Mouse (Mus musculus) cerebellum, postnatal 14 days (tissue): ENCODE data around the gene Efl1.

ENCODE experiments used
- DNase-seq, 2 experiments: peaks; one replicate each; pipeline ENCODE4 v3.0.0; 2021; ENCODE audit warnings: mixed read lengths in 2 of 2

The Efl1 gene

DNA sequence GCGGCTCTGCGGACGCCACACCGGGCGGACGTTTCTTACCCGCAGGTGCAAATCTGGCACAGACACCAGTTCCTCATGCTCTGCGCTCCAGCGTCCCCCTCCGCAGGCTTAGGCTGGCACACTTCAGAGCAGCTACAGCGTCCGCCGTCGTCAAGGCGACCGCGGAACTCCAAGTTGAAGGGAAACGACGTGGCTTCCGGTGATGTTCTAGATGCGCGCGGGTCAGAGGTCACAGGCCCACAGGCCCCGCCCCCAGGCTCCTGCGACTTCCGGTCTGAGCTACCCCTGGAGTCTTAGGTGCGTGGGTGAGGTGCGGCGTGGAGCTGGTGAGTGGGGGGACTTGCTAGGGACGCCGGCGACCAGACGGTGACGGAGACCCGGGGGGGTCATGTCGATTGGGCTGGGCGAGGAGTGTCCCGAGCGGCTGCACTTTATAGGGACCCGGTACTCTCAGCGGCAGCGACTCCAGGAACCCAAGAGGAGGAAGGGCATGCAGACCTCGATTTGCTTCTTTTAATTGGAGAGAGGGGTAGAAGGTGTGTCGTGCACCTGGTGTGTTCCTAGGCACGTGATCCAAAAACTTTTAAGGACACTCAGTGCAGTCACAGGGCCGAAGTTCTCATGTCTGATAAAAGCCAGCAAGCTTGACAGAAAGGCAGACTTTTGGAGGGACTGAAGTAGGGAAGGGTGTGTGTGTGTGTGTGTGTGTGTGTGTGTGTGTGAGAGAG is at the start of gene Efl1, which contains the start of gene Saxo2:
TSS of gene Efl1 (plus strand) at position 262 of the 728 bp plus-strand sequence.
TSS of gene Saxo2 (minus strand) at position 176 of the 728 bp plus-strand sequence.
- peak; percentile 98 to 99 for DNase-seq

DNA sequence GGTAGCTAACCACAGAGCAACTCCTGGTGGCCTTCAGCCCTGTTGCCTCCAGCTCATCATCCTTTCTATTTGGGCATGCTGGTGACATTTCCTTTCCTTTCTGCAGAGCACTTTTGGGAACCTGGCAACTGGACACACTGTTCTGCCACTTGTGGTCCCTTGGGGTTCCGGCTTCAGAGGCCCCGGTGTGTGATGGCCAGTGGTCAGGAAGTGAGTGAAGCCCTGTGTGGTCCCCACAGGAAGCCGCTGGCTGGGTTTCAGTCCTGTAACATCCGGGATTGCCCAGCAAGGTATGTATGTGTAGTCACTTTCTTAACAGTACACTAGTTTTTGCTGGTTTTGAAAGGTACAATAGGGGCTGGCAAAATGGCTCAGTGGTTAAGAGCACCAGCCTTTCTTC is 46.4 kb upstream of the Efl1 start:
- no peak for DNase-seq

DNA sequence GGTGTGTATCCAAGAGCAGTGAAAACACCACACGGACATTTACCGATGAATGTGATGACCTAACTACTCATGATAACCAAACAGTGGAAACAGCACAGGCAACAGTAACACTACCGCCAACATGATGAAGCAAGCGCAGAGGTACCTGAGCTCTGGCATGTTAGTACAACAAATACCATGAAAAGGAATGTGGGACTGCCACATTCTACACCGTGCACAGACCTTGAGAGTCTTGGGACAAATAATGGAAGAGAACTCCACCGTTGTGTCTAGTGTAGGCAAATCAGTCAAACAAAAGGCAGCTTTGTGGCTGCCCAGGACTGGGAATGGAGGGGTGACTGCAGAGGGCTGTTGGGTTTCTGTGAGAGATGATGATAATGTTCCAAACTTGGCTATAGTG is 43.0 kb upstream of the Efl1 start:
- DNase-seq: no peak

GRCm38 (mm10) chr7:82609629-82610028 is 38.8 kb upstream of the Efl1 start:
- peak; percentile 38 to 51 for DNase-seq

DNA sequence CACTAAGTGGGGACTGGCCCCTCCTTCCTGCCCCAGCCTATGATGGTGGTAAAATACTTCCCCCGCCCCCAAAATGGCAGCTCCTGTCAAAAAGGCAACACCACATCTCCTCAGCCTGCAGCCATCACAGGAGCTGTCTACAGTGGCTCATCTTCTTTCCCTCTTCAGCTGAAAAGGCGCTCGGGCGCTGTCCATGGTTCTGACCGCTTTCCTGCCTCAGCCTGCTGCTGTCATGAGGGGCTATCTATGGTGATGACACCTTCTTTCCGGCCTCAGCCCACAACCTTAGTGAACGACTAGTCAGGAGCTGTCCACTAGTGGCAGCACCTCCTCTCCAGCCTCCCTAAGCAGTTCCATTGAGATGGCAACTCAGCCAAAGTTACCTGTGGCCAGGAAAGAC is 23.1 kb upstream of the Efl1 start:
- no peak for DNase-seq

DNA sequence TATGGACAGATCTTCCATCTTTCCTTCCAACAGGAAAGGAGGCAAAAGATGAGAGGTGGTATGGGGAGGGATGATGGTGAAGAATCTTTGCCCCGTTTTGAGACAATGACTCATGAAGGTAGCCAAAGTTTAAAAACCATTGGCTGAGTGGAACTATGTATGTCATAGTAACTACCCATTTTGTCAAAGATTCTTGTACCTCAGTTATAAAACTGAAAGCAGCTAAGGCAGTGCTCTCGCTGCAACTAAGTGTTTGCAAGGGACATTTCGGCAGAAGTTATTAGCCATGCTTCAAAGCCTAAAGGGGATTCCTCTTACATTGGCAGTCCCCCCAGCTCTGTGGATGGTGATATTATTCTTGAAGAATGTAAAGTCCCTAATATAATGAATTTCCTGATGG is 1.2 kb upstream of the Efl1 start:
- DNase-seq: no peak

DNA sequence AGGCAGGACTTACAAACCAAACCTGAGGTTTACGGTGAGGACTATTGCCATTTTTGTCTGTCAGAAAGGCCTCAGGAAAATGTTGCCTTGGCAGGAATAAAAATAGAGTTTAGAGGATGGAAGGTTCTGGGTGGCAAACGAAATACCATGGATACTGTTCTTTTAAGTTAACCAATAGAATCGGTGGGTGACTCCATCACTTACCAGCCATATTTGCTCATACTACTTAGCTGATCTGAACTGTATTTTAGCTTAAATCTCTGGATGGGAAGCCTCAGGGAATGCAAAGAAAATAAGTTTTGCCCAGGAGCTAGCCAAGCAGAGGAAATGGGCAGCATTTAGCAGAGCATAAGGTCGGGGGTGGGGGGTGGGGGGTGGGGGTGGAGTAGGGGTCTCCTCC is 505 bp upstream of the Efl1 start:
- no peak for DNase-seq

DNA sequence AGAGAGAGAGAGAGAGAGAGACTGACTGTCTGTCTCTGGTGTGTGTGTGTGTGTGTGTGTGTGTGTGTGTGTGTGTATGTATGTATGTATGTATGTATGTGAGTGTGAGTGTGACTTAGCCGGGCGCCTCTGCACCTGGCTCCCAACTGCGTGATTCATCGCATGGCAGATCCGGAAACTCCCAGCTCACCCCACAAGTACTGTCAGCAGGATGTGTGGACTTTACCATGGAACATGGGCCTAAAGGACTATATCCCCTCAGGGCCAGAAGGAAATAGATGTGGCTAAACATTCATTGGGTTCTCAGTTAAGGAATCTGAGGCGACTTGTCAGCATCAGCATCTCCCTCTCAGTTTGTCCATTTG is 649 bp downstream of the Efl1 start:
- DNase-seq: peak in 1 of 2 experiments; percentile 6

DNA sequence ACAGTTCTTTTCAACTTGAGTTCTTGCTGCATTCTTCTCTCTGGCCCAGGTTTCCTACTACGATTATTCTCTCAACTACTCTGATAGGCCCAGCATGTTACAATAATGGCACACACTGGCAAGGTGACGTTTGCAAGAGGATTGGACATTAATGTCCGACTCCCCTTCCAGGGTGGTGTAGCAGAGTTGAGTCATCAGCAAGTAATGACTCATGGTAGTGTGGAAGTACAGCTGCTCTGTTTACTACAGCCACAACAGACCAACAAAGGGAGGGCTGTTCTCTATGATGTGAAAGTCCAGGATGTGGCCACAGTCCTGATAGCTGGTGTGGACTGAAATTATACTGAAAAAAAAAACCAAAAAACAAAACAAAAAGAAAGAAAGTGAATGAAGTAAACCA is 16.2 kb downstream of the Efl1 start:
- DNase-seq: no peak

GRCm38 (mm10) chr7:82676001-82676400 is 27.6 kb downstream of the Efl1 start:
- no peak for DNase-seq

DNA sequence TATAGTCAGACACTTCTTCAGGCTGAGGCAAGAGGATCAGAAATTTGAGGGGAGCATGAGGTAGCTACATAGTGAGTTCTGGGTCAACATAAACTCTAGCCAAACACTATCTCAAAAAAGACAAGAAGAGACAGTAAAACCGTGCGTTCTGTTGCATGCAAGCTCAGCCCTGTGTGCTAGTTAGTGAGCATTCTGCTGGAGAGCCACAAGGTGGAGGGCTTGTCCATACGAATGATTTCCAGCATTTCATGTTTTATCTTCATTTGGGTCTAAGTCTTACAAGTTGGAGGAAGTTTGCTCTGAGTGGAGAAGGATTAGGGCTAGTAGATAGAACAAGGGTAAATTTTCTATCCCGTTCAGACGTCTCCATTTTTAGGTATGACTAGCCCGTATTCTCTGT is 28.4 kb downstream of the Efl1 start:
- DNase-seq: no peak

DNA sequence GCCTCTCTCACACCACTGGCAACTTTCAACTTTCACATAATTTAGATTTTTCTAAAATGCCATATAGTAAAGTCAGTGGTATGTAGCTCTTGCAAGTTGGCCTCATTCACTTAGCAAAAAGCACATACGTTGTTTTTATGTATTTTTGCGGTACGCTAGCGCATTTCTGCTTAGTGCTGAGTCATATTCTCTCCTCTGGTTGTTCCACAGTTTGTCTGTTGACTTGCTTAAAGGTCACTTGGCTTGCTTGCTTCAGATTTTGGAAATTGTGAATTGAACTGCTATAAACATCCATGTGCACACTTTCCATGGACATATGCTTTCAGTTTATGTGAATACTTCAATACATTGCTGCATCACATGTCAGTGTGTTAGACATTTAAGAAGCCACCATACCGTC is 31.5 kb downstream of the Efl1 start:
- no peak for DNase-seq

- DNase-seq: no peak
Observed at GRCm38 (mm10) chr7:82688736-82689135, 40.3 kb downstream of the Efl1 start.

DNA sequence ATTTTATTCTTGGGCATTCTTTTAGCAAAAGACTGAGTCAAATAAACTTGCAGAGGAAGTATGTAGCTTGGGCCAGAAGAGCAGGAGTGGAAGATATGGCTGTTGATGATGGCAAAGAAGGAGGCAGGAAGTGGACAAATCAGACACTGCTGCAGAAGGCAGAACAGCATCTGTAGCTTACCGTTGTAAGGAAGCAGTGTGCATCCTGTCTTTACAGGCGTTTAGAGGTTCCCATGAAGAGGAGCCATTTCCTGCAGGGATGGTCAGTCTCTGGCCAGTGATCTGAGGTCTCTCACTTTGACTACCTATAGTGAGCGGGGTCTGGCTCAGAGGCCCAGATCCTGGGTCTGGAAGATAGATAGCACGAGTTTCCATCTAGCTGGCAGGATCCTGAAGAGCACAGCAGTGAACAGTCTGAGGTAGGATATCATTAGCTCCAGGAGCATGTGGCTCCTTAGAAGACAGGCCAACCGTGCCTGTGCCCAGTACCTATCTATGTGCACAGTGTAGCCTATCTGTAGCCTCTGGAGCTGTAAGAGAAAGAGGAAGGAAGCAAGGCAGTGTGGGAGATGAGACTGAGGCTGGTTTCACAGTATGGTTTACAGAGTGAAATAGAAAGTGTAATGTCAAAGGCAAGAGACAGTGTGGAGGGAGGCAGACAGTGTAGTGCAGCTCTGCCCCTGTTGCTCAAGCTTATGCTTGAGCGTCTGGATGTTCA is 42.8 kb downstream of the Efl1 start:
- DNase-seq: no peak

DNA sequence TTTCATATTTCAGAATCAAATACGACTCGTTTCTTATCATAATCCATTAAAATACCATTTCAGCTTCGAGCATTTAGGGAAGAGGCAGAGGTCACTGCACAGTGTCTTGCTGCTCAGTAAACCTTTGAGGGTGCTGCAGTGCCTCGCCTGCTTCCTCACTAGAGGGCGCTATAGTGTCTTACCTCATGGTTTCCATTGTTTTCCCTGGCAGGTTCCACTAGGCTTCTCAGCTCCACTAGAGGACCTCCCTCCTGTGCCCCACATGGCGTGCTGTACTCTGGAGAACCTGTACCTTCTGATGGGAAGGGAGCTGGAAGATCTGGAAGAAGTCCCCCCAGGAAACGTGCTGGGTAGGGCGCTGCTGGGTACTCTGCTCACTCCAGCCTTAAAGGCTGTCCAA is 49.3 kb downstream of the Efl1 start:
- no peak for DNase-seq

DNA sequence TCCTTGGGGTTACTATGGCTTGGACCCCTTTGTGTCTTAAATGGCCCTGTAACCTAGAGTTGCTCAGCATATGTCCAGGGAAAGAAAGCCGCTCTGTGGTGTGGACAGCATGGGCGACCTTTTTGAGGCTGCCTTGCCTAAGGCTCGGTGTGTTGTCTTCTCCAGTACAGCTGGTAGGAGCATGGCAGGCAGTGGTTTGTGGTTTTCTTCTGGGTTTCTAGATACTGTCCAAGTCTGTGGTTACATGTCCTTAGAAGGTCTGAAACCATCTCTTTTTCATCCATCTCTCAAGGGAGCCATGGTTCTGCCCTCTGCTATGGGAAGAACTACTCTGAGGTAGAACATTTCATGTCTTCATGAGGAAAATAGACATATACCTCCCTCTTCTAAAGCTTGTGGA is 50.6 kb downstream of the Efl1 start:
- no peak for DNase-seq

DNA sequence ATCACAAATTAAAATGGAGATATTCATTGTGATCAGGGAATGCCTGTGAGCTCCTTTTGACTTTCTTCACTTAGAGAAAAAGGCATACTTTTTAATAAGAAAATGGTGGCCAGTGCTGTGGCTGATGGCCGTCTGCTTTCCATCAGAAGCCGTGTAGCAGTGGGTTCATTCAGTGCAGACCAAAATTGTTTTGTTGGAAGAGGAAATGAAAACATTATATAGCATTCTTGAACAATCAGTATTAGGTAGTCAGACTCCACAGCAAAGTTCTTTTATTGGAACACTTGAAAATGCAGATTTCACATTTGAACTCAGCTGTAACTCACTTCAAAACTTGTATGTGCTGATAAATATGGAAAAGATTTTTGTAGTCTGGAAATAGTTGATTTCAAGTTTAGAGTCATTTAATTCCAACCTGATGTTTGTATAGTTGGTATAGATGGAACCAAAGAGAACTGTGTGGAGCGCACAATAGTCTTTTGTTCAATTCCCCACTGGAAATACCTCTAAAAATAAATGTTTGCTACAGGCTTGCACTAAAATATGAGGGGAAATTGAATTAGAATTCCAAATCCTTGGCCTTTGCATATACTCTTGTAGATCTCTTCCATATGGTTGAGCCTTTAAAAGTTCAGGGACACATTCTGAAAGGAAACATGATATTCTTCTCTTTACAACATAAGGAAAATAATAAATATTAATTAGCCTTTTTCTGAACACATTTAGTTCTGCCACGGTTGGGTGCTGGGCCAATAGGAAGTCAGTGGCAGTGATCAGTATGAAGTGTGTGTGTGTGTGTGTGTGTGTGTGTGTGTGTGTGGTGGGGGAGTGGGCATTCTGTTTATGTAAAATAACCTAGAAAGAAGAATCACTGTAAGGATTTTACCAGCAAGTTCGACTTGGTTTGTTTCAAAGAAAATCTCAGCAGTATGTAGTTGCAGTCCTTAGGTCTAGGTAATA is 54.2 kb downstream of the Efl1 start:
- DNase-seq: no peak

- DNase-seq: no peak
Observed at GRCm38 (mm10) chr7:82709172-82709571, 60.8 kb downstream of the Efl1 start.

DNA sequence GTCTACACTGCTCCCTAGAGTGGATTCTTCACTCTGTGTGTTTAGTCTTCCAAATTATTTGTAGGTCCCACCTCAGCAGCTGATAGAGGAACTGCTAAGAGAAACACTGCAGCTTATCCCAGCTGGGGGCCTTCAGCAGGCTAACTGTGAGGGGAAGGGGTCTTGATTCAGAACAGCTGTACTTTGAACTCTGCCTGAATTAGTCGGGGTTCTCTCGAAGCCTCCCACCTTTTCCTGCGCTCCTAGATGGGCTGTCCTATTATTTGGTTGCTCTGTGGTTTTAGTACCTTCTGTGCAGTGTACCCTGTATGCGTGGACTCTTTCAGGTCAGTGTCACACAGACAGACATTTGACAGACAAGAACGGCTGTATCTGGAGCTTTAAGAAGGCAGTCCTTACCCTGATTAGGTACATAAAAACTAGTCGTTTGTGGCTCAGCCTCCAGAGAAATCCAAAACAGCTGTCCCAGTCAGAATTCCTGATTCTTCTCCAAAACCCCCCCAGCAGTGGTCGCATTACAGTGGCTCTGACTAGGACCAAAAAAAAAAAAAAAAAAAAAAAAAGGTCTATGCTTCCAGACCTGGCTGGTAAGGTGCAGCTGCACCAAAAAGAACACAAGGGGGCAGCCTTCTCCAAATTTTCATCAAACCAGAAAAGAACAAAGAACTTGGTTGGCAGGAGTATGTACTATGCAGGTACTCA is 66.9 kb downstream of the Efl1 start:
- peak; percentile 70 to 76 for DNase-seq

- DNase-seq: peak in 1 of 2 experiments; percentile 16
Observed at GRCm38 (mm10) chr7:82715912-82716601, 67.6 kb downstream of the Efl1 start.

- peak; percentile 50 to 66 for DNase-seq
Observed at GRCm38 (mm10) chr7:82719285-82719684, 70.9 kb downstream of the Efl1 start.

- DNase-seq: no peak
Observed at GRCm38 (mm10) chr7:82719740-82720139, 71.3 kb downstream of the Efl1 start.
